Mouse (Mus musculus) neural tube, embryonic 15.5 days (tissue): ENCODE measurements around the gene Crisp2. TPM values are rescaled to one million over a fixed set of nuclear protein-coding genes. Genes with fewer than 3 reads are reported as not detected.

Experiments
- ATAC-seq: fragments of 200-750 bp; cut with Nextera tagmentation; 2 replicates; pipeline ENCODE4 v1.8.0; 2017; ENCODE audit warnings: mild to moderate bottlenecking, moderate TSS enrichment, moderate library complexity; ENCODE audit not compliant: low FRiP score
- H3K27ac ChIP-seq: fragments of 300-500 bp; sonication (generic); replicated peaks from 2 replicates; pipeline ENCODE4 v1.5.1; 2015; ENCODE audit warnings: mild to moderate bottlenecking, inconsistent platforms
- H3K27me3 ChIP-seq: fragments of 300-500 bp; sonication (generic); replicated peaks from 2 replicates; pipeline ENCODE4 v1.6.1; 2015; ENCODE audit warnings: inconsistent platforms
- H3K36me3 ChIP-seq: fragments of 300-500 bp; sonication (generic); 2 replicates; pipeline ENCODE4 v1.6.1; 2015; ENCODE audit warnings: inconsistent platforms
- H3K4me1 ChIP-seq: fragments of 300-500 bp; sonication (generic); 2 replicates; pipeline ENCODE4 v1.6.1; 2015; ENCODE audit warnings: inconsistent platforms
- H3K4me2 ChIP-seq: fragments of 300-500 bp; sonication (generic); 2 replicates; pipeline ENCODE4 v1.6.1; 2015; ENCODE audit warnings: inconsistent platforms, mild to moderate bottlenecking, moderate library complexity
- H3K4me3 ChIP-seq: fragments of 300-500 bp; sonication (generic); replicated peaks from 2 replicates; pipeline ENCODE4 v1.5.1; 2015; ENCODE audit warnings: mild to moderate bottlenecking, inconsistent platforms
- H3K9ac ChIP-seq: fragments of 300-500 bp; sonication (generic); replicated peaks from 2 replicates; pipeline ENCODE4 v1.6.1; 2015; ENCODE audit warnings: mild to moderate bottlenecking, inconsistent platforms
- H3K9me3 ChIP-seq: fragments of 300-500 bp; sonication (generic); replicated peaks from 2 replicates; pipeline ENCODE4 v1.6.1; 2016; ENCODE audit warnings: inconsistent platforms
- WGBS: fragments of 180-500 bp; shearing (Covaris S2); methylation state at CpG from one replicate; pipeline ENCODE4 v1.1.7; 2015; ENCODE audit warnings: mixed read lengths; 5-methylcytosine and 5-hydroxymethylcytosine counted together
- polyA plus RNA-seq: library from polyadenylated mRNA; unstranded; fragments of >200 nt; fragmentation: Nextera tagmentation; extraction: Ambion mirVana; gene quantifications from 2 replicates; pipeline ENCODE4 v1.2.1, GENCODE M21; 2015

Crisp2 gene
- not detected in 2 replicates for polyA plus RNA-seq

GRCm38 (mm10) chr17:40806953-40807572 is at the start of gene Crisp2:
Gene Crisp2, minus strand, starts transcription at chr17:40807003.
- Histone ChIP-seq H3K27me3 (no peaks in the 10 kb centered on the region), H3K4me1 (no peaks in the 10 kb centered on the region), H3K9ac (no peak within 1 kb of the TSS), H3K27ac (no peak within 1 kb of the TSS), H3K9me3 (no peaks in the 10 kb centered on the region), H3K36me3 (no peaks in the 10 kb centered on the region), H3K4me2 (no peak within 1 kb of the TSS), H3K4me3 (no peak within 1 kb of the TSS)
- no peak for ATAC-seq
- WGBS: 68% methylated on average over 2 of the region's 2 CpGs

- ATAC-seq: no peak
- no peak overlapping the region for H3K4me2 ChIP-seq
- H3K9ac ChIP-seq: no peak overlapping the region
- no peaks in the 10 kb centered on the region for H3K9me3 ChIP-seq
- no peaks in the 10 kb centered on the region for H3K27me3 ChIP-seq
- no peaks in the 10 kb centered on the region for H3K36me3 ChIP-seq
- H3K4me1 ChIP-seq: no peaks in the 10 kb centered on the region
- H3K27ac ChIP-seq: no peak overlapping the region
- H3K4me3 ChIP-seq: no peak overlapping the region
Observed at GRCm38 (mm10) chr17:40855065-40855464, 48.3 kb upstream of the Crisp2 start.

GRCm38 (mm10) chr17:40837308-40837707 is 30.5 kb upstream of the Crisp2 start:
- Histone ChIP-seq H3K27ac (no peak overlapping the region), H3K9ac (no peak overlapping the region), H3K9me3 (no peaks in the 10 kb centered on the region), H3K4me2 (no peak overlapping the region), H3K4me3 (no peak overlapping the region), H3K4me1 (no peaks in the 10 kb centered on the region), H3K36me3 (no peaks in the 10 kb centered on the region), H3K27me3 (no peaks in the 10 kb centered on the region)
- ATAC-seq: no peak

- Histone ChIP-seq H3K4me2 (no peak overlapping the region), H3K4me3 (no peak overlapping the region), H3K4me1 (no peaks in the 10 kb centered on the region), H3K36me3 (no peaks in the 10 kb centered on the region), H3K27me3 (no peaks in the 10 kb centered on the region), H3K27ac (no peak overlapping the region), H3K9ac (no peak overlapping the region), H3K9me3 (no peaks in the 10 kb centered on the region)
- no peak for ATAC-seq
- WGBS: 53% methylated on average over 2 of the region's 2 CpGs
Observed at GRCm38 (mm10) chr17:40831870-40832269, 25.1 kb upstream of the Crisp2 start.

- Histone ChIP-seq H3K9me3 (no peaks in the 10 kb centered on the region), H3K4me1 (no peaks in the 10 kb centered on the region), H3K27ac (no peak overlapping the region), H3K4me3 (no peak overlapping the region), H3K4me2 (no peak overlapping the region), H3K27me3 (no peaks in the 10 kb centered on the region), H3K9ac (no peak overlapping the region), H3K36me3 (no peaks in the 10 kb centered on the region)
- no peak for ATAC-seq
- 62% methylated on average over 8 of the region's 8 CpGs for WGBS
Observed at GRCm38 (mm10) chr17:40824549-40824948, 17.7 kb upstream of the Crisp2 start.

- H3K4me3 ChIP-seq: no peak overlapping the region
- H3K27me3 ChIP-seq: no peaks in the 10 kb centered on the region
- H3K4me2 ChIP-seq: no peak overlapping the region
- no peaks in the 10 kb centered on the region for H3K9me3 ChIP-seq
- H3K36me3 ChIP-seq: no peaks in the 10 kb centered on the region
- no peaks in the 10 kb centered on the region for H3K4me1 ChIP-seq
- no peak overlapping the region for H3K27ac ChIP-seq
- no peak overlapping the region for H3K9ac ChIP-seq
- no peak for ATAC-seq
- WGBS: 30% methylated on average over 4 of the region's 4 CpGs
Observed at GRCm38 (mm10) chr17:40823817-40824216, 17.0 kb upstream of the Crisp2 start.

- H3K9ac ChIP-seq: no peak overlapping the region
- no peaks in the 10 kb centered on the region for H3K36me3 ChIP-seq
- 87% methylated on average over 9 of the region's 9 CpGs for whole genome bisulfite sequencing
- H3K27ac ChIP-seq: no peak overlapping the region
- no peaks in the 10 kb centered on the region for H3K9me3 ChIP-seq
- no peak for ATAC-seq
- H3K27me3 ChIP-seq: no peaks in the 10 kb centered on the region
- no peak overlapping the region for H3K4me2 ChIP-seq
- no peaks in the 10 kb centered on the region for H3K4me1 ChIP-seq
- H3K4me3 ChIP-seq: no peak overlapping the region
Observed at GRCm38 (mm10) chr17:40821477-40821876, 14.7 kb upstream of the Crisp2 start.

GRCm38 (mm10) chr17:40817340-40817943 is 10.6 kb upstream of the Crisp2 start:
- Histone ChIP-seq H3K4me1 (no peaks in the 10 kb centered on the region), H3K27ac (no peak overlapping the region), H3K4me3 (no peak overlapping the region), H3K36me3 (no peaks in the 10 kb centered on the region), H3K9ac (no peak overlapping the region), H3K4me2 (no peak overlapping the region), H3K27me3 (no peaks in the 10 kb centered on the region), H3K9me3 (no peaks in the 10 kb centered on the region)
- no peak for ATAC-seq
- 84% methylated on average over 4 of the region's 4 CpGs for WGBS

GRCm38 (mm10) chr17:40812259-40812658 is 5.5 kb upstream of the Crisp2 start:
- no peaks in the 10 kb centered on the region for H3K9me3 ChIP-seq
- no peak for ATAC-seq
- H3K4me3 ChIP-seq: no peak overlapping the region
- H3K4me2 ChIP-seq: no peak overlapping the region
- 75% methylated on average over 2 of the region's 2 CpGs for WGBS
- H3K4me1 ChIP-seq: no peaks in the 10 kb centered on the region
- no peaks in the 10 kb centered on the region for H3K27me3 ChIP-seq
- no peak overlapping the region for H3K27ac ChIP-seq
- H3K9ac ChIP-seq: no peak overlapping the region
- H3K36me3 ChIP-seq: no peaks in the 10 kb centered on the region

- no peaks in the 10 kb centered on the region for H3K27me3 ChIP-seq
- H3K36me3 ChIP-seq: no peaks in the 10 kb centered on the region
- H3K4me3 ChIP-seq: no peak overlapping the region
- no peak overlapping the region for H3K4me2 ChIP-seq
- ATAC-seq: no peak
- 92% methylated on average over 1 of the region's 1 CpGs for WGBS
- no peak overlapping the region for H3K9ac ChIP-seq
- no peak overlapping the region for H3K27ac ChIP-seq
- H3K4me1 ChIP-seq: no peaks in the 10 kb centered on the region
- no peaks in the 10 kb centered on the region for H3K9me3 ChIP-seq
Observed at GRCm38 (mm10) chr17:40811560-40811959, 4.8 kb upstream of the Crisp2 start.

GRCm38 (mm10) chr17:40810934-40811333 is 4.1 kb upstream of the Crisp2 start, which contains the start of gene Rhag:
Gene Rhag, plus strand, starts transcription at chr17:40811126.
- Histone ChIP-seq H3K4me2 (no peak within 1 kb of the TSS), H3K4me3 (no peak within 1 kb of the TSS), H3K9me3 (no peaks in the 10 kb centered on the region), H3K9ac (no peak within 1 kb of the TSS), H3K27me3 (no peaks in the 10 kb centered on the region), H3K4me1 (no peaks in the 10 kb centered on the region), H3K36me3 (no peaks in the 10 kb centered on the region), H3K27ac (no peak within 1 kb of the TSS)
- WGBS: 66% methylated on average over 1 of the region's 1 CpGs
- ATAC-seq: no peak

GRCm38 (mm10) chr17:40808071-40808470 is 1.3 kb upstream of the Crisp2 start:
- ATAC-seq: no peak
- Histone ChIP-seq H3K36me3 (no peaks in the 10 kb centered on the region), H3K27ac (no peak overlapping the region), H3K4me3 (no peak overlapping the region), H3K4me1 (no peaks in the 10 kb centered on the region), H3K9ac (no peak overlapping the region), H3K27me3 (no peaks in the 10 kb centered on the region), H3K4me2 (no peak overlapping the region), H3K9me3 (no peaks in the 10 kb centered on the region)
